Mouse (Mus musculus): ENCODE measurements around the gene Sardh. TPM values are rescaled to one million over a fixed set of nuclear protein-coding genes. Genes with fewer than 3 reads are reported as not detected.
A peak's percentile ranks its signal among the peaks of the same experiment; 100 is the strongest.

The Sardh gene
- total and polyA plus RNA-seq, 3 experiments: 0.13 TPM; not detected in 2

- no peaks in the 10 kb centered on the region for H3K79me2 ChIP-seq (replicated peaks; ENCODE audit: control insufficient read depth, extremely low read depth, insufficient read depth, poor library complexity, severe bottlenecking)
- H3K9ac ChIP-seq (ENCODE audit: insufficient read depth, low read depth): no peak overlapping the region
- peaks cover 98% of the 10 kb centered on the region for H3K27me3 ChIP-seq (replicated peaks)
- no peak overlapping the region for H3K27ac ChIP-seq (ENCODE audit: insufficient read depth, low read depth)
- TF ChIP-seq BHLHE40 (IDR thresholded peaks at IDR 0.05; ENCODE audit: low read depth, low read length) (peak; percentile 65), ETS1 (conservative IDR thresholded peaks at IDR 0.05; ENCODE audit: low read depth, low read length) (no peak)
- dilution Hi-C loops (cut with MboI; ENCODE audit: extremely low pct_ligation_motif_present, extremely low pct_unique_long_range_greater_than_20kb, low sequenced_read_pairs): no loop called here
- H3K9me3 ChIP-seq (replicated peaks; ENCODE audit: low read length): peaks cover 2% of the 10 kb centered on the region
- H3K36me3 ChIP-seq (replicated peaks in 1 of 2; ENCODE audit: control insufficient read depth in 1 of 2, insufficient read depth in 1 of 2, low read length in 1 of 2): no peaks in the 10 kb centered on the region
- 0 out of 4 replicates have a peak, but pooled peaks cover 0 to 2% of the 10 kb centered on the region in 2 experiments for H3K4me1 ChIP-seq (ENCODE audit: control insufficient read depth in 1 of 2, insufficient read depth in 2 of 2)
- no peak overlapping the region for H3K4me3 ChIP-seq (replicated peaks in 1 of 3; ENCODE audit: low read depth in 2 of 3, low read length in 2 of 3, poor library complexity in 1 of 3)
- no peak for DNase-seq (ENCODE audit: extremely low read depth)
- in situ Hi-C loops (cut with MboI; ENCODE audit: low pct_ligation_motif_present, low pct_unique_long_range_greater_than_20kb, low sequenced_read_pairs): no loop called here
- no peak overlapping the region for H3K4me2 ChIP-seq (ENCODE audit: insufficient read depth, low read depth, poor library complexity, severe bottlenecking)
Measured at GRCm38 (mm10) chr2:27179101-27179500, 69.0 kb downstream of the Sardh start.

- H3K36me3 ChIP-seq (replicated peaks in 1 of 2; ENCODE audit: control insufficient read depth in 1 of 2, insufficient read depth in 1 of 2, low read length in 1 of 2): no peaks in the 10 kb centered on the region
- no peak overlapping the region for H3K9ac ChIP-seq (ENCODE audit: insufficient read depth, low read depth)
- no peak overlapping the region for H3K4me3 ChIP-seq (replicated peaks in 1 of 3; ENCODE audit: low read depth in 2 of 3, low read length in 2 of 3, poor library complexity in 1 of 3)
- H3K9me3 ChIP-seq (replicated peaks; ENCODE audit: low read length): peaks cover 5% of the 10 kb centered on the region
- H3K4me1 ChIP-seq (ENCODE audit: control insufficient read depth in 1 of 2, insufficient read depth in 2 of 2): 0 out of 4 replicates have a peak, but pooled peaks cover 0 to 2% of the 10 kb centered on the region in 2 experiments
- TF ChIP-seq ELF1 (IDR thresholded peaks at IDR 0.05; ENCODE audit: low read depth, low read length) (no peak), ZMIZ1 (IDR thresholded peaks at IDR 0.05; ENCODE audit: low read depth, low read length) (no peak), PAX5 (IDR thresholded peaks at IDR 0.05; ENCODE audit: low read length) (no peak)
- H3K27ac ChIP-seq (ENCODE audit: insufficient read depth, low read depth): no peak overlapping the region
- no peaks in the 10 kb centered on the region for H3K79me2 ChIP-seq (replicated peaks; ENCODE audit: control insufficient read depth, extremely low read depth, insufficient read depth, poor library complexity, severe bottlenecking)
- DNase-seq (ENCODE audit: extremely low read depth): no peak
- no peak overlapping the region for H3K4me2 ChIP-seq (ENCODE audit: insufficient read depth, low read depth, poor library complexity, severe bottlenecking)
- dilution Hi-C loops (cut with MboI; ENCODE audit: extremely low pct_ligation_motif_present, extremely low pct_unique_long_range_greater_than_20kb, low sequenced_read_pairs): no loop called here
- in situ Hi-C loops (cut with MboI; ENCODE audit: low pct_ligation_motif_present, low pct_unique_long_range_greater_than_20kb, low sequenced_read_pairs): no loop called here
- H3K27me3 ChIP-seq (replicated peaks): peaks cover 74% of the 10 kb centered on the region
Measured at GRCm38 (mm10) chr2:27175696-27176267, 72.4 kb downstream of the Sardh start.

GRCm38 (mm10) chr2:27174242-27174641 lies 73.9 kb downstream of the Sardh start:
- H3K9me3 ChIP-seq (replicated peaks; ENCODE audit: low read length): peaks cover 5% of the 10 kb centered on the region
- no peak overlapping the region for H3K4me2 ChIP-seq (ENCODE audit: insufficient read depth, low read depth, poor library complexity, severe bottlenecking)
- no peak for TF ChIP-seq ELF1 (IDR thresholded peaks at IDR 0.05; ENCODE audit: low read depth, low read length)
- TF ChIP-seq NELFE (IDR thresholded peaks at IDR 0.05; ENCODE audit: low read depth, low read length): no peak
- TF ChIP-seq SIN3A (IDR thresholded peaks at IDR 0.05; ENCODE audit: low read length): no peak
- no peak for TF ChIP-seq MEF2A (IDR thresholded peaks at IDR 0.05; ENCODE audit: borderline replicate concordance, low read depth, low read length)
- no peak overlapping the region for H3K27ac ChIP-seq (ENCODE audit: insufficient read depth, low read depth)
- dilution Hi-C loops (cut with MboI; ENCODE audit: extremely low pct_ligation_motif_present, extremely low pct_unique_long_range_greater_than_20kb, low sequenced_read_pairs) (no loop called here), in situ Hi-C loops (cut with MboI; ENCODE audit: low pct_ligation_motif_present, low pct_unique_long_range_greater_than_20kb, low sequenced_read_pairs) (loop anchor here (5.0 kb wide), 1 partner anchor 42 kb away; no protein-coding TSS in a partner anchor)
- no peak overlapping the region for H3K4me3 ChIP-seq (replicated peaks in 1 of 3; ENCODE audit: low read depth in 2 of 3, low read length in 2 of 3, poor library complexity in 1 of 3)
- DNase-seq (ENCODE audit: extremely low read depth): no peak
- peaks cover 58% of the 10 kb centered on the region for H3K27me3 ChIP-seq (replicated peaks)
- H3K79me2 ChIP-seq (replicated peaks; ENCODE audit: control insufficient read depth, extremely low read depth, insufficient read depth, poor library complexity, severe bottlenecking): no peaks in the 10 kb centered on the region
- H3K4me1 ChIP-seq (ENCODE audit: control insufficient read depth in 1 of 2, insufficient read depth in 2 of 2): peaks cover 9% of the 10 kb centered on the region in 2 experiments; a peak in 3 of 4 replicates
- H3K9ac ChIP-seq (ENCODE audit: insufficient read depth, low read depth): no peak overlapping the region
- no peaks in the 10 kb centered on the region for H3K36me3 ChIP-seq (replicated peaks in 1 of 2; ENCODE audit: control insufficient read depth in 1 of 2, insufficient read depth in 1 of 2, low read length in 1 of 2)
